Mouse (Mus musculus): Measurements from ENCODE around the gene Slc25a13. TPM values are rescaled to one million over a fixed set of nuclear protein-coding genes. Genes with fewer than 3 reads are reported as not detected.
A peak's percentile ranks its signal among the peaks of the same experiment; 100 is the strongest.

Gene Slc25a13
- polyA plus RNA-seq, 1 experiment from 2014 or later: 58.7 TPM

GRCm38 (mm10) chr6:6197339-6197738 is 19.6 kb downstream of the Slc25a13 start:
- Histone ChIP-seq H3K36me3 (ENCODE audit: control insufficient read depth, insufficient read depth) (no peaks in the 10 kb centered on the region), H3K4me3 (ENCODE audit: low read depth, low read length) (no peak overlapping the region), H3K9ac (ENCODE audit: low read depth, low read length) (no peak overlapping the region), H3K4me2 (ENCODE audit: low read depth, low read length) (no peak overlapping the region), H3K4me1 (ENCODE audit: control insufficient read depth, low read depth, low read length) (no peaks in the 10 kb centered on the region), H3K9me3 (replicated peaks; ENCODE audit: control insufficient read depth, low read length) (no peaks in the 10 kb centered on the region), H3K27ac (ENCODE audit: low read length) (no peak overlapping the region), H3K27me3 (ENCODE audit: control insufficient read depth, insufficient read depth, low read depth, low read length) (no peaks in the 10 kb centered on the region)
- WGBS (ENCODE audit: insufficient replicate concordance): 62% methylated on average over 6 of the region's 6 CpGs
- ATAC-seq (ENCODE audit: low read depth): no peak

DNA sequence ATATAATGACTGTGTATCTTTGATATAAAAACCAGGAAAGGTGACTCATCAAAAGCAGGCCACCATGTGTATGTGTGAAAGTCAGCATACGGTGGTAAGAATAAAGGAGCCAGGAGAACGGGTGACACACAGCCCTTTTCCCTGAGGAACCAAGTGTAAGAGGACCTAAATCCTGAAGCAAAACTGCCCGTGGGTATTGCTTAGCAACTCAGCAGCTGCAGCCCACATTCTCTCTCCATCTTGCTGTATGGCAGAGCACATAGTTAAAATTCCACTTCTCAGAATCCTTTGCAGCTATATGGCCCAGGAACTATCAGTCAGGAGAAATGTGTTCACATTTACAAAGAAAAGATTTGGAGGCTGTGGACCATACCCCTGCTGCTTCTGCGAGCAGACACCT is 20.4 kb downstream of the Slc25a13 start:
- Histone ChIP-seq H3K9ac (ENCODE audit: low read depth, low read length) (no peak overlapping the region), H3K4me3 (ENCODE audit: low read depth, low read length) (no peak overlapping the region), H3K36me3 (ENCODE audit: control insufficient read depth, insufficient read depth) (no peaks in the 10 kb centered on the region), H3K9me3 (replicated peaks; ENCODE audit: control insufficient read depth, low read length) (no peaks in the 10 kb centered on the region), H3K4me1 (ENCODE audit: control insufficient read depth, low read depth, low read length) (no peaks in the 10 kb centered on the region), H3K27me3 (ENCODE audit: control insufficient read depth, insufficient read depth, low read depth, low read length) (no peaks in the 10 kb centered on the region), H3K27ac (ENCODE audit: low read length) (no peak overlapping the region), H3K4me2 (ENCODE audit: low read depth, low read length) (no peak overlapping the region)
- WGBS (ENCODE audit: insufficient replicate concordance): 62% methylated on average over 4 of the region's 4 CpGs
- no peak for ATAC-seq (ENCODE audit: low read depth)

- no peak overlapping the region for H3K27ac ChIP-seq (ENCODE audit: low read length)
- H3K9ac ChIP-seq (ENCODE audit: low read depth, low read length): no peak overlapping the region
- 79% methylated on average over 6 of the region's 6 CpGs for WGBS (ENCODE audit: insufficient replicate concordance)
- H3K9me3 ChIP-seq (replicated peaks; ENCODE audit: control insufficient read depth, low read length): no peaks in the 10 kb centered on the region
- H3K4me1 ChIP-seq (ENCODE audit: control insufficient read depth, low read depth, low read length): no peaks in the 10 kb centered on the region
- no peak overlapping the region for H3K4me2 ChIP-seq (ENCODE audit: low read depth, low read length)
- no peak overlapping the region for H3K4me3 ChIP-seq (ENCODE audit: low read depth, low read length)
- ATAC-seq (ENCODE audit: low read depth): no peak
- H3K27me3 ChIP-seq (ENCODE audit: control insufficient read depth, insufficient read depth, low read depth, low read length): no peaks in the 10 kb centered on the region
- H3K36me3 ChIP-seq (ENCODE audit: control insufficient read depth, insufficient read depth): no peaks in the 10 kb centered on the region
Observed at GRCm38 (mm10) chr6:6194831-6195230, 22.1 kb downstream of the Slc25a13 start.

- no peak for ATAC-seq (ENCODE audit: low read depth)
- H3K9me3 ChIP-seq (replicated peaks; ENCODE audit: control insufficient read depth, low read length): no peaks in the 10 kb centered on the region
- no peak overlapping the region for H3K4me3 ChIP-seq (ENCODE audit: low read depth, low read length)
- no peaks in the 10 kb centered on the region for H3K36me3 ChIP-seq (ENCODE audit: control insufficient read depth, insufficient read depth)
- H3K4me2 ChIP-seq (ENCODE audit: low read depth, low read length): no peak overlapping the region
- no peaks in the 10 kb centered on the region for H3K4me1 ChIP-seq (ENCODE audit: control insufficient read depth, low read depth, low read length)
- H3K27me3 ChIP-seq (ENCODE audit: control insufficient read depth, insufficient read depth, low read depth, low read length): no peaks in the 10 kb centered on the region
- WGBS (ENCODE audit: insufficient replicate concordance): 68% methylated on average over 13 of the region's 13 CpGs
- H3K27ac ChIP-seq (ENCODE audit: low read length): no peak overlapping the region
- no peak overlapping the region for H3K9ac ChIP-seq (ENCODE audit: low read depth, low read length)
Observed at GRCm38 (mm10) chr6:6193906-6194305, 23.1 kb downstream of the Slc25a13 start.

- Histone ChIP-seq H3K4me2 (ENCODE audit: low read depth, low read length) (no peak overlapping the region), H3K36me3 (ENCODE audit: control insufficient read depth, insufficient read depth) (no peaks in the 10 kb centered on the region), H3K27me3 (ENCODE audit: control insufficient read depth, insufficient read depth, low read depth, low read length) (no peaks in the 10 kb centered on the region), H3K9ac (ENCODE audit: low read depth, low read length) (no peak overlapping the region), H3K4me1 (ENCODE audit: control insufficient read depth, low read depth, low read length) (no peaks in the 10 kb centered on the region), H3K9me3 (replicated peaks; ENCODE audit: control insufficient read depth, low read length) (no peaks in the 10 kb centered on the region), H3K27ac (ENCODE audit: low read length) (no peak overlapping the region), H3K4me3 (ENCODE audit: low read depth, low read length) (no peak overlapping the region)
- no peak for ATAC-seq (ENCODE audit: low read depth)
- WGBS (ENCODE audit: insufficient replicate concordance): 55% methylated on average over 7 of the region's 7 CpGs
Observed at GRCm38 (mm10) chr6:6192413-6192812, 24.6 kb downstream of the Slc25a13 start.

- no peak overlapping the region for H3K4me3 ChIP-seq (ENCODE audit: low read depth, low read length)
- no peak for ATAC-seq (ENCODE audit: low read depth)
- no peak overlapping the region for H3K9ac ChIP-seq (ENCODE audit: low read depth, low read length)
- H3K36me3 ChIP-seq (ENCODE audit: control insufficient read depth, insufficient read depth): no peaks in the 10 kb centered on the region
- no peaks in the 10 kb centered on the region for H3K4me1 ChIP-seq (ENCODE audit: control insufficient read depth, low read depth, low read length)
- no peaks in the 10 kb centered on the region for H3K9me3 ChIP-seq (replicated peaks; ENCODE audit: control insufficient read depth, low read length)
- no peak overlapping the region for H3K27ac ChIP-seq (ENCODE audit: low read length)
- 77% methylated on average over 8 of the region's 8 CpGs for WGBS (ENCODE audit: insufficient replicate concordance)
- no peaks in the 10 kb centered on the region for H3K27me3 ChIP-seq (ENCODE audit: control insufficient read depth, insufficient read depth, low read depth, low read length)
- no peak overlapping the region for H3K4me2 ChIP-seq (ENCODE audit: low read depth, low read length)
Observed at GRCm38 (mm10) chr6:6191596-6192337, 25.2 kb downstream of the Slc25a13 start.

DNA sequence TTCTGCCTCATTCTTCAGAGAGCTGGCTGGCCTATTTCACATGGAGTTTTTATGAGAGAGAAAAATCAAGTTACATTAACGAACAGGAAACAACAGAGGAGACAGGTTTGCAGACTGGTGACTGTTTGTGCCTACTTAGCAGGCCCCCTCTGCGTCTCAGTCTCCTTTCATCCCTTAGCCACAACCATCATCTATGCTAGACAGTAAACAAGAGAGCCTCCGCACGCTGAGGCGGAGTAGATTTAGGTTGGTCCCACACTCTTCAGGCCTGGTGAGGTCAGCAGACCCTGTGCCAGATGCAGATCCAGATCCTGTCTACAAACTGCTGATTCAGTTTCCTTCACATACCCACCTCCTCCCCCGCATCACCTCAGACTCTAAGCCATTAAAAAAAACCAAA is 28.0 kb downstream of the Slc25a13 start:
- no peak overlapping the region for H3K4me2 ChIP-seq (ENCODE audit: low read depth, low read length)
- no peaks in the 10 kb centered on the region for H3K27me3 ChIP-seq (ENCODE audit: control insufficient read depth, insufficient read depth, low read depth, low read length)
- no peak overlapping the region for H3K4me3 ChIP-seq (ENCODE audit: low read depth, low read length)
- no peak overlapping the region for H3K27ac ChIP-seq (ENCODE audit: low read length)
- no peaks in the 10 kb centered on the region for H3K36me3 ChIP-seq (ENCODE audit: control insufficient read depth, insufficient read depth)
- no peaks in the 10 kb centered on the region for H3K9me3 ChIP-seq (replicated peaks; ENCODE audit: control insufficient read depth, low read length)
- ATAC-seq (ENCODE audit: low read depth): no peak
- peaks cover 1% of the 10 kb centered on the region; the same call in 1 of the 2 replicates for H3K4me1 ChIP-seq (ENCODE audit: control insufficient read depth, low read depth, low read length)
- no peak overlapping the region for H3K9ac ChIP-seq (ENCODE audit: low read depth, low read length)
- 61% methylated on average over 6 of the region's 6 CpGs for WGBS (ENCODE audit: insufficient replicate concordance)

- ATAC-seq (ENCODE audit: low read depth): no peak
- no peak overlapping the region for H3K4me2 ChIP-seq (ENCODE audit: low read depth, low read length)
- no peak overlapping the region for H3K4me3 ChIP-seq (ENCODE audit: low read depth, low read length)
- H3K9ac ChIP-seq (ENCODE audit: low read depth, low read length): no peak overlapping the region
- no peaks in the 10 kb centered on the region for H3K9me3 ChIP-seq (replicated peaks; ENCODE audit: control insufficient read depth, low read length)
- H3K27ac ChIP-seq (ENCODE audit: low read length): no peak overlapping the region; the same call in 1 of the 2 replicates
- WGBS (ENCODE audit: insufficient replicate concordance): 65% methylated on average over 4 of the region's 4 CpGs
- H3K4me1 ChIP-seq (ENCODE audit: control insufficient read depth, low read depth, low read length): peaks cover 3% of the 10 kb centered on the region; the same call in 1 of the 2 replicates
- no peaks in the 10 kb centered on the region for H3K36me3 ChIP-seq (ENCODE audit: control insufficient read depth, insufficient read depth)
- H3K27me3 ChIP-seq (ENCODE audit: control insufficient read depth, insufficient read depth, low read depth, low read length): no peaks in the 10 kb centered on the region
Observed at GRCm38 (mm10) chr6:6186468-6186867, 30.5 kb downstream of the Slc25a13 start.

GRCm38 (mm10) chr6:6185735-6186068 is 31.3 kb downstream of the Slc25a13 start:
- H3K4me1 ChIP-seq (ENCODE audit: control insufficient read depth, low read depth, low read length): peaks cover 3% of the 10 kb centered on the region; the same call in 1 of the 2 replicates
- H3K9ac ChIP-seq (ENCODE audit: low read depth, low read length): no peak overlapping the region
- peak; percentile 77 for ATAC-seq (ENCODE audit: low read depth)
- 77% methylated on average over 3 of the region's 3 CpGs for WGBS (ENCODE audit: insufficient replicate concordance)
- H3K4me3 ChIP-seq (ENCODE audit: low read depth, low read length): no peak overlapping the region
- no peak overlapping the region for H3K4me2 ChIP-seq (ENCODE audit: low read depth, low read length)
- H3K27ac ChIP-seq (ENCODE audit: low read length): peak overlapping the region; percentile 51
- no peaks in the 10 kb centered on the region for H3K27me3 ChIP-seq (ENCODE audit: control insufficient read depth, insufficient read depth, low read depth, low read length)
- no peaks in the 10 kb centered on the region for H3K36me3 ChIP-seq (ENCODE audit: control insufficient read depth, insufficient read depth)
- H3K9me3 ChIP-seq (replicated peaks; ENCODE audit: control insufficient read depth, low read length): no peaks in the 10 kb centered on the region
